Mouse (Mus musculus) cerebellum, adult (tissue): ENCODE measurements around the gene Elp5.
"Not testable (repeated sequence)": the region's sequence is repeated elsewhere in the genome, so short reads cannot be mapped to it uniquely, and the experiment has no call there.

Experiments
- ATAC-seq: cut with Nextera tagmentation; 2 replicates; pipeline ENCODE4 v1.9.2; 2017; ENCODE audit warnings: mild to moderate bottlenecking, moderate library complexity, mixed read lengths; ENCODE audit not compliant: insufficient number of reproducible peaks, low FRiP score, low TSS enrichment

Gene Elp5

DNA sequence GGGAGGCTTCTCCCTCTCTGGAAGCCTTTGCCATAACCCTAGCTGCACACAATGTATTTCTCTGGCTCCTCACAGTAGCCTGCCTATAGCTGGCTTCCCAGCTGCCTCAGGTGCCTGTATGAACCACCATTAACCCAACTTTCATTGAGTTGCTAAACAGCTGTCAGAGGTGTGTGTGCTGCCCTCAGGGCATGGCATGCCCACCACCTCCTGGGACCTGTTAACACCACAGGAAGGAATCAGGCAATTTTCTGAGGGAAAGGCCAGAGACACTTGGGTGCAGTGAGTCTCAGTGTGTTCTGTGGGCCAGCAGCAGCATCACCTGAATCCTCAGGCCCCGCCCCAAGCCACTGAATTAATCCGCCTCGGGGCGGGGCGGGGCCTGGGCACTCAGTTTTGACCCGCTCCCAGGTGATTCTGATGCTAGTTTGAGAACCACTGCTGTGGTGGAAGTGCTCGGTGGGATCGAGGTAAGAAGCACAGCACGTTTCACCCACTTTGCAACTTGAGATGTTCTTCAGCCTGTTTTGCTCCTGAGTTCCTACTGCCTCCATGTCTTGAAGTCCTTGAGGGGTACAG, 43.8 kb downstream of the Elp5 start:
- no peak for ATAC-seq

DNA sequence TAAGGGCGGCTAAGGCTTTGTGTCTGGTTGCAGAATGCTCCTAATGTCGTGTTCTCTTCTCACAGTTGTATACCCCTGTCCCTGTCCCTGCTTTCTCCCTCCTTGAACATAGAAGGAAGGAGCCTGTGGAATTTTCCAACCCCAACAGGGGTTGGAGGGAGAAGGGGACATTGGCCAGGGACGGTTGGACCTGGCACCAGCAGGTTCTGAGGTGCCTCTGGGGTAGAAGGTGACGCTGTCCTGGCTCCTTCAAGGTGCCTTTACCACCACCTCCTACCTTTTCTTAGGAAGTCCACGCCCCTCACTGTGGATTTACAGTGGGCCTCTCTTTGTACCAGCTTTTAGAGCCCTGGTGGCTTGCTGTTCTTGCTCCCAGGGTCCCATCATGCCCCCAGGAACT, 44.5 kb downstream of the Elp5 start:
- no peak for ATAC-seq

DNA sequence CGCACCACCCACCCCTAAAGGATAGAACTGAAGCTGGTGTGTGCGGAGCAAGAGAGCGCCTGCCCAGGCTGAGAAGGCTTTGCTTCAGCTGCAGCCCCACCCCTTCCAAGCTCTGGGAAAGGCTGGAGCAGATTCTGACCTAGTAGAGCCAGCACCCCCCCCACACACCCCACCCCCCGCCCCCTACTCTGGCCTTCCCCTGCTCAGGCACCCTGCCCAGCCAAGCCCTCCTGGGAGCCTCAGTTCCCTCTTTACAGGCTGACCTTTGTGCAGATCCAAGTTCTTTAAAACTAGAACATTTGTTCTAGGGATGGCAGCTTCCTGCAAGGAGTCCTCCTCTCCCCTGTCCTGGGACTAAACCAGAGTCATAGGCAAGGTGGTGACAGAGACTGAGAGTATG, 44.9 kb downstream of the Elp5 start:
- no peak for ATAC-seq

DNA sequence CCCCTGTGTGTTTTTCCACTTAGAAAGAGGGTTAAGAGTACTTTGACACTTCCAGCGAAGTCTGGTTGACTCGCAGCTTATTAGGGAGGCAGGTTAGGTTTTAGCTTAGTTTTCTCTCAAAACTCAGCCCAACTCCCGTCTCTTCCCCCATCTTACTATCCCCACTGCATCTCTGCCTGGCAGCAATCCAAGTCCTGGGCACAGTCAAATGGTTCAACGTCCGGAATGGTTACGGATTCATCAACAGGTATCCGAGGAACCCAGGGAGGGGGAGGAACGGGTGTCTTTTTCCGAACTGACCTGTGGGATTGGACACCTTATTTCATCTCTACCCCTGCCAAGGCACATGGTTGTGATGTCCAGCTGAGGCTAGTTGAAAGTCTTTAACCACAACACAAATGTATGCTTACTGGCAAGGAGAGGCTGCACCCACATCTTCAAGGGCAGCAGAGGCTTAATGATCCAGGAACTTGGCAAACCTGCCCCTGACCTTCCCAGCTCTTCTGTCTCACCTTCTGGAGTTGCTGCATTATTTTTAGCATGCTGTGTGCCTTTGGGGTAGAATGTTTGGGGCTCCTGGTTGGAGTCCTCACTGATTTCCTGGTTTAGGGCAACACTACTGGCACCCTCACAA, 45.5 kb downstream of the Elp5 start:
- no peak for ATAC-seq

DNA sequence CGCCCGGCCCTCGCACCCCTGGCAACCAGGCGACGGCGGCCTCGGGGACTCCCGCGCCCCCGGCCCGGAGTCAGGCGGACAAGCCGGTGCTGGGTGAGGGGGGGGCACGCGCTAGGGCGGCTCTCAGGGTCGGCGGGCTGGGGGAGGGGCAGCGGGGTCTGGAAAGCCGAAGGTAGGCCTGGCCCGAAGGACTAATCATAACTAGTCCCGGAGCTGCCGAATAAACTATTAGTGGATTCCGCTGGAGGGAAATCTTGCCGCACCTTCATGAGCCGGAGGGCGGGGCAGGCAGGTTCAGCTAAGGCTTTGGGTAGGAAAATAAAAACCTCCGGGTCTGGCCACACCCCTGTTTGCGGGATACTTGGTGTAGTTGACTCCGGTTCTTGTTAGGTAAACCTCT, 46.2 kb downstream of the Elp5 start:
- no peak for ATAC-seq

DNA sequence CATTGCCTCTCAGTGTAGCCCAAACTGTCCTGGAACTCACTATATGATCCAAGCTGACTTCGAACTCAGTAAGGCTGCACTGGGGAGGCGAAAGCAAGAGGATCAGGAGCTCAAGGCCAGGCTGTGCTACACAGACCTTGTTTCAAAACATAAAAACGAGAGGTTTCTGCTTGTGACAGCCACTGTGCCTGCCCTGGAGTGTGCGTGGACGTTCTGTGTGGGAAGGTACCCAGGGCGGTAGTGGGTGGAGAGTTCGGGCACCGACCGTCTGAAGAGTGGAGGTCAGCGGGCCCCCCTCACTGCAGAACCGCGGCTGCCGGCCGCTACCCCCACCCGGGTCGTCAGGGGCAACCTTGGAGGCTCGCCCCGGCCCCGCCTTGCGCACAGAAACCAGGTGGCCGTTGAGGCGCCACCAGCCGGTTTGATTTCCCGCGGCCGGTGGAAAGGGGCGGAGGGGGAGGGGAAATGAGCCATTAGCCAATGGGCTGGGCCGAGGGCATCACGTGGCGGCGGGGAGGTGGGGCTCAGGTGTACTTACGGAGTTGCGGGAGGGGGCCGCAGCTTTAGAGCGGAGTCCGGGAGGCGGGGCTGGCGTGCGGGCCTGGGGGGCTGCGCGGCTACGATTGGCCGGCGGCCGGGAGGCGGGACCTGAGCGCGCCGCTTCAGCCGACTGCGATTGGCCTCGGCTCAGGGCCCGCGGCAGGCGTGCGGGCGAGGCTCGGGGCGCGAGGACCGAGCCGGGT, 47.0 kb downstream of the Elp5 start, which contains the start of gene Ybx2:
TSS of gene Ybx2 (plus strand) at position 660 of the 743 bp plus-strand sequence.
- ATAC-seq, result peak; percentile 75; the same call in 1 of the 2 replicates

DNA sequence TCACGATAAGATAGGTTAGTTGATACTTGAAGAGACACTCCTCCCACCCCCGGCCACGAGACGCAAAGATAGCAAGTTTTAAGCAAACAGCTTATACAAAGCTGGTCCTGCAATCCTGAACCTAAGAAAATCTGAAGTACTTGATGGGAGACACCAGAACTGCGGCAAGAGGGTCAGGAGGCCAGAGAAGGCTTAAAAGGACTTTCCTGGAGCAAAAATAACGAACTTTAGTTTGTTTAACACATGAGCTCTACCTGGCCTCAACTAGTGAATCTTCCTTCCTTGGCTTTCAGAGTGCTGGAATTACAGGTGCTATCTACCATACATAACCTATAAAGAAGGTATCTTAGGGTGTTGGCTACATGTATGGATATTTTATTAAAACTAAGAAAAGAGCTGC, 47.6 kb downstream of the Elp5 start:
- ATAC-seq, result no peak

DNA sequence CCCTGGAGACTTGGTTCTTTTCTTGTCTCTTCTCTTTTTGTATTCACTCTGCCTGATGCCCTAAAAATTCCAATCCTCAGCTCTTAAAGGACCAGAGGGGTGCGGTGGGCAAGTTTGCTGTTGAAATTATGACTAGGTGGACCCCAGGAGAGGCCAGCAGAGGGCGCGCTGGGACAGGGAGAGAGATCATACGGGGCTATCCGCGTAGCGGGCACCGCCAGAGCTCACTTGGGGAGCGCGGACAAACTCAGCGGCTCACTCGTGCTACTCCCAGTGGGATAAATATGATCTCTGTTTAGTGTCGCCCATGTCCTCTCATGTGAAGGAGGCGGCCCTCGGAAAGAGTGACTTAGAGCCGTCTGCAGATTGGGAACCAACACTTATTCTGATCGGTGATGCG, 48.1 kb downstream of the Elp5 start:
- 0 out of 2 replicates have a peak, but pooled peaks have one; percentile 12 for ATAC-seq

DNA sequence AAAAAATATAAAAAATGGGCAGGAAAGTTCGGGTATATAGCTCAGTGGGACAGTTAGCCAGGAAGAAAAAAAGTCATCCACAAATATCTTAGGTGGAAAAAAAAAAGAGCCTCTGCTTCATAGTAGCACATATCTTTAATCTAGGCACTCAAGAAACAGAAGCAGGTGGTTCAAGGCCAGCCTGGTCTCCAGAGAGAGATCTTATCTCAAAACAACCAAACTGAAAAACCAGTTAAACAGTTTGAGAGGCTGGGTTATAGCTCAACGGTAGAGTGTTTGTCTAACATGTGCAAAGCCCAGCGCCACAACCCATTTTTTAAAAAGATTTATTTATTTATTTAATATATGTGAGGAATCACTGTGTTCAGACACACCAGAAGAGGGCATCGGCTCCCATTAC, 49.3 kb downstream of the Elp5 start:
- ATAC-seq, result no peak

DNA sequence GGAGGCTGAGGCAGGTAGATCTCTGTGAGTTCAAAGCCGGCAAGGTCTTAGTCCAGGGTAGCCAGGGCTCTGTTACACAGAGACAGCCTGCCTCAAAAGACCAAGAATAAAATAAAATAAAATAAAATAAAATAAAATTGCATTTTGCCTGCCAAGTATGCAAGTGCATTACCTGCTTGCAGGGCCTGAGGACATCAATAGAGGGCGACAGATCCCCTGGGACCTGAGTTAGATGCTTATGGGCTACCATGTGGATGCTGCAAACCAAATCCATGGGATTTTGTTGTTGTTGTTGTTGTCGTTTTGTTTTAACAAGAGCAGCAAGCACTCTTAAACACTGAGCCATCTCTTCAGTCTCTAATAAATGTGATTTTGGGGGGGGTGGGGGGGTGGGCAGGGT, 50.1 kb downstream of the Elp5 start:
- ATAC-seq, result no peak

DNA sequence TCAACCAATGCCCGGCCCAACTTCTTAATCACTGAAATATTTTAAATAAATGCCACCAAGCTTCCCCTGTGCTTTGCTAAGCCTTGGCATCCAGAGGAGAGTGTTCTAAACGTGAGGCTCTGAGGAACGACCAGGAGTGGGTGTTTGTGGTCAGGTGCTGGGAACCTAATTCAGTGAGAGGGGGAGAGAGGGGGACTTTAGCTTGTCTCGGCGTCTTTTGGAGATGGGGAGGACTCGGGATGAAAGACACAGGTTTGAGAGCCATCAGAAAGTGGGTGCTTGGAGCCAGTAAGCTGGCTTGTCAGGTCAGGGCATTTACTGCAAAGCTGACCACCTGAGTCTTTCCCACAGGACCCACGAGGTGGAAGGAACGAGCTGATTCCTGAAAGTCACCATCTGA, 50.5 kb downstream of the Elp5 start:
- no peak for ATAC-seq

DNA sequence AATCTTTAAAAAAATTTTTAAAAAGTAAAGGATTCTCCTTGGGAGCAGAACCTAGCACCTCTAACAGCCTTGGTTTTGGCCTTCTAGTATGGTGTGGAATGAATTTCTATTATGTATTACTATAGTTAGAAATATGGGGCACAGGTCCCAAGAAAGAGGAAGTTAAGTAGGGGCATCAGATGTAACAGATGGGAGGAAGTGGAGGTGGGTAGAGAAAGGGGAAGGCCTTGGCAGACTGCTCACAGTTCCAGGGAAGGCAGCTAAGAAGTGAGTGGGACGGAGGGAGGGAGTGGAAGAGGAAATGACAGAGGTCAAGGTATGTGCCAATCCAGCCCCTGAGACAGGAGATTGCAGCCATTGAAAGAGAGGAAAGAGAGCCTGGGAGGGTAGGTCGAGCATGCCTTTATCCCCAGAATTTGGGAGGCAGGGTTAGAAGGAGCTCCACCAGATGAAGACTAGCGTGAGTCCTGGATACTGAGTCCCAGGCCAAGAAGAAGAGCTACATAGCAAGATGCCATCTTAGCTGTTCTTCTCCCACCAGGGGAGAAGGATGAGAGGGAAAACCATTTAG, 51.3 kb downstream of the Elp5 start:
- no peak for ATAC-seq

DNA sequence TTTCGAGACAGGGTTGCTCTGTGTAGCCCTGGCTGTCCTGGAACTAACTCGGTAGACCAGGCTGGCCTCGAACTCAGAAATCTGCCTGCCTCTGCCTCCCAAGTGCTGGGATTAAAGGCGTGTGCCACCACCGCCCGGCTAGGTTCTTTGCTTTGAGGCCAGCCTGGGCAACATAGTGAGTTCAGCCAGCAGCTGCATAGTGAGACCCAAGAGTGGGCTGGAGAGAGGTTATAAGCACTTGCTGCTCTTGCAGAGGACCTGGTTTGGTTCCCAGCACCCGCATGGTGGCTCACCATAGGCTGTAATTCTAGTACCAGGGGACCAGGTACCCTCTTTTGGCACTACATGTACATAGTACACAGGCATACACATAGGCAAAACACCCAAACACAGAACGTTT, 52.1 kb downstream of the Elp5 start:
- ATAC-seq, result not testable (repeated sequence)

DNA sequence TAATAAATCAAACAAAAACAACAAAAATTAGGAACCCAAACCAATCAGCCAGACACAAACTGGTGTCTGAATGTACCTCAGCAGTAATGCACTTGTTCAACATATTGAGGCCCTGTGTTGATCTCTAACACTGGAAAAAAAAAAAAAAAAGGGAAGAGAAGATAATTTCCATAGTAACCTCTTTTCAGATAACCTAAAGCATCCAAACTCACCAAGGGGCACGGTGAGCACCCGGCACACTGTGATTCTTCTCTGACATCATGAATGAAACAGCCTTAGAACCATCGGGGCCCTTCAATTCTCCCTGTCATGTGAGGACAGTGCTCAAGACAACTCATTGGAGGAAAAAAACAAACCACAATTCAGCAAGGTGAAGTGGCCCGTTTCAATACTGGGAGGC, 52.6 kb downstream of the Elp5 start:
- no peak for ATAC-seq

DNA sequence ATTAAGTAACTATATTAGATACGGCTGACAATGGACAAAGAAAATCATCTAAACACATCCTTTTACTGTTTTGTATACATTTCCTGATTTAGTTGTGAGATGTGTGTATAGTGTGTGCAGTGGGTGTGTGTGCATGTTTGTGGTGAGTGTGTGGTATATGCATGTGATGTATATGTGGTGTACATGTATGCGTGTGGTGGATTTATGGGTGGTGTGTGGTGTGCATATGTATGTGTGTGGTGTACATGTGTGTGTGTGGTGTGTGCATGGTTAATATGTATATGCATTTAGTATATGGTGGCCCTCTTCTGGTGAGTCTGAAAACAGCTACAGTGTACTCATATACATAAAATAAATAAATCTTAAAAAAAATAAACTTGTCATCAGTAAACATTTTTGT, 54.8 kb downstream of the Elp5 start:
- no peak for ATAC-seq

DNA sequence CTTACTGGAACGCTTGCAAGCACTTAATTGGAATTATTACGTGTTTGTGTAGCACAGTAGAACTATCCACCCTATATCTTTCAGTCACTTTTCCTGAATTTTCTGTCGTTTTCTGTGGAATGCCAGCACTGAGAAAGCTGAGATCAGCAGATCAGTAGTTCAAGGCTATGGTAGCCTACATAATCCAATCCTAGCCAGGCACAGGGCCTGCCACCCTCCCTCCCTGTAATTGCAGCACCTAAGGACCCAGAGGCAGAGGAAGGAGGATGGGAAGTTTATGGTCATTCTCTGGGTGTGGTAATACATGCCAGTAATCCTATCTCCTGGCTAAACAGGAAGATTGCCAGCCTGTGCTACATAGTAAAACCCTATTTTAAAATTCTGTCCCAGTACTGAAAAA, 59.5 kb downstream of the Elp5 start:
- ATAC-seq, result no peak

DNA sequence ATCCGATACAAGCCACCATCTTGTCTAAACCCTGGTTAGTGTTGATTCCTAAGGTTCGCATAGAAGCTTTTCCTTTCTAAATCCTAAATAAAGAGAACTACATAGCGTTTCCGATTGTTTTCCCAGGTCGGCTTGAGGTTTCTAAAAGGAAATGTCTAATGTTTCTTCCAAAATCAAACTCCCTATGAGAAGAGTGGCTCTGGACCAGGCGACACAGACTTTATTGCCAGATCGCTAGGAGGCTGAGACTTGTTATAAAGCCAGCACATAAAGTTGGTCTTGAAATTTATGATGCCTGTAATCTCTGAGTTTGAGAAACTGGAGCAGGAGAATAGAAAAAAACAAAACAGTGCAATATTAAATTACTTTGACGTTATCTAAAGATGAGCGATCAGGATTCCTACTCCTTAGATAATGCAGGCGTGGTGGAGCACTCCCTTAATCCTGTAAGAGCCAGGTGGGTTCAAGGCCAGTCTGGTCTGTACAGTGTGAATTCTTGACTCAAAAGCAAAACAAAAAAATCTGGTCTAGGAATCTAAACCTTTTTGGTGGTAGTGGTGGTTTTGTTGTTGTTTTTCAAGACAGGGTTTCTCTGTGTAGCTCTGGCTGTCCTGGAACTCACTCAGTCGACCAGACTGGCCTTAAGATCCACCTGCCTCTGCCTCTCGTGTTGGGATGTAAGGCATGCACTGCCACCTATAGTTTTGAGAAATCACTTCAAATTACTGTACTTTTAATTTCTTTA, 60.1 kb downstream of the Elp5 start:
- ATAC-seq, result no peak

DNA sequence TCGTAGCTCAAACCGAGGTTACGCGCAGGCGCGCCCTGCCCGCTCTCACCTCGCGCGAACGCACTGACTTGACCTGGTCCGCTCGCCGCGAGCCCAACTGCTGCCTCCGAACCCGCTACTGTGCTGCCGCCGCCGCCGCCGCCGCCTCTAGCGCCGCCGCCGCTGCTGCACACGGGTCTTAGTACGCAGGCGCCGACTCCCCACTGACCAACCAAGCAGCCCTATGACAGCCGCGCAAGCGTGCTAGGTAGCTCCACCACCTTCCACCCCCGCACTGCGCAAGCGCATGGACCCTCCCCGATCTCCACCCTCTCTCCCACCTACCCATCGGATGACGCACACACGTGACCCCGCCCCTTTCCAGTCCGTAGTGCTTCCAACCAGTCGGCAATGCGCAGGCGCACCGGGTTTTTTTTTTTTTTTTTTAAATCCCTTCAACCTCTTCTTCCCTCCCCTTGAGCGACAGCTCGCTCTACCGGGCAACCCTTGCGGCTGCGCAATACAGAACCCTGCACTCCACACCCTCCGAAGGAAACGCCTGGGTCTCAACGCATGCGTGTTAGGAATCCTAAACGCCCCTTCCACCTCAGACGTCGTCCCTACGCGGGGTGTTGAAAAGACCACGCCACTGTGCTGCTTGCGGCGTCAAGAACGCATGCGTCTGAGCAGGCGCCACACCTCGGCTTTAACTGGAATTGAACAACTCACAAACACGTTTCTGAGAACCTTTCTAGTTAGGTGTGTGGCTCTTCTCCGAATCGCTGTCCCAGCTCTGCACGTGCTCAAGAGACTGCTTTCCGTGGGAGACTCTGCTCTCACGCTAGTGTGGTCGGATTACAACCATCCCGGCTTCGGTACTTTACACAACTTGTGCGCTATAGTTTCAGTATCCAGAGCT, 61.0 kb downstream of the Elp5 start, which contains the start of gene Eif5a:
TSS of gene Eif5a (minus strand) at position 845 of the 898 bp plus-strand sequence.
- peak; percentile 91 for ATAC-seq

DNA sequence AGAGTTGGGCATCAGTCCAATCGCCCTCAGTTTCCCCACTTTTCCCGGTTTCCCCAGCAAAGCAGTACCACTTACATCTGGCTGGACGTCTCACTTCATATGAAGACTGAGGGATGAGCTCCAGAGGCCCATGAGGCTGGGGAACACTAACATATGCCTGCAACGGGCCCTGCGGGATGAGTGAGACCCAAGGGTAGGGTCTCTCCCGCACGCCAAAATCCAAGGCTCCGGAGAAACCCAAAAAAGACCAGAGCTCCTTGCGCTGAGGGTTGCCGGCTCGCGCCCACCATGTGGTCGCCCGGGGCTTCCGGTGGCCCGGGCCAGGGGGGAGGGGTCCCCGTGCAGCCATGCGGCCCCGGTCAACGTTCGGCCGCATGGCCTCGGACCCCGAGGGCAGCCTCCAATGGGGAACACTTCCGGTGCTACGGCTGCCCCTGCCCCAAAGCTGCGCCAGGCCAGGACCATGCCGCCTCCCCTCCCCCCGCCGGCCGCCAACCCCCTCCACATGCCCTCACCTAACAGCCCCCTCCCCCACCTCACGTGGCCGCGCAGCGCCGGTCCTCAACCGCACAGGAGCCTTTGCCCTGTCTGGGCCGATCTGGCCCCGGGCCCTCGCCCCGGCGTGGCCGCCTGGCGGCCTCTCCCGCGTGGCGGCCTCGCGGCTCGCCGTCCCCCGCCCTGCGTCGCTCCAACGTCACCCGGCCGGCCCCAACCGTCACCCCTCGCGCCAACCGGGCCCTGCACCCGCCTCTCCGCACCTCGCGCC, 61.9 kb downstream of the Elp5 start:
- peak; percentile 10; the same call in 1 of the 2 replicates for ATAC-seq
